Mouse (Mus musculus) hindbrain, embryonic 10.5 days (tissue): ENCODE results near the gene Pacs2. TPM values are rescaled to one million over a fixed set of nuclear protein-coding genes. Genes with fewer than 3 reads are reported as not detected.

Experiments used
- DNase-seq: peaks from one replicate; pipeline ENCODE4 v3.0.0-alpha.2; 2017; ENCODE audit warnings: low spot score
- H3K27ac ChIP-seq: fragments of 300-500 bp; sonication (generic); 2 replicates; pipeline ENCODE4 v1.5.1; 2016; ENCODE audit warnings: mild to moderate bottlenecking, moderate library complexity
- H3K27me3 ChIP-seq: fragments of 300-500 bp; sonication (generic); 2 replicates; pipeline ENCODE4 v1.6.1; 2016; ENCODE audit warnings: mild to moderate bottlenecking; ENCODE audit not compliant: poor library complexity, insufficient read depth, severe bottlenecking
- H3K36me3 ChIP-seq: fragments of 300-500 bp; sonication (generic); 2 replicates; pipeline ENCODE4 v1.6.1; 2016; ENCODE audit warnings: mild to moderate bottlenecking, moderate library complexity
- H3K4me1 ChIP-seq: fragments of 300-500 bp; sonication (generic); replicated peaks from 2 replicates; pipeline ENCODE4 v1.6.1; 2016; ENCODE audit warnings: mild to moderate bottlenecking
- H3K4me3 ChIP-seq: fragments of 300-500 bp; sonication (generic); 2 replicates; pipeline ENCODE4 v1.5.1; 2016; ENCODE audit warnings: mild to moderate bottlenecking, moderate library complexity
- H3K9me3 ChIP-seq: fragments of 300-500 bp; sonication (generic); 2 replicates; pipeline ENCODE4 v1.6.1; 2016; ENCODE audit warnings: mild to moderate bottlenecking, moderate library complexity
- WGBS: fragments of 180-500 bp; shearing (Covaris S2); methylation state at CpG from one replicate; pipeline ENCODE4 v1.1.7; 2016; 5-methylcytosine and 5-hydroxymethylcytosine counted together
- polyA plus RNA-seq: library from polyadenylated mRNA; unstranded; fragments of >200 nt; fragmentation: Nextera tagmentation; extraction: Ambion mirVana; gene quantifications from 2 replicates; pipeline ENCODE4 v1.2.1, GENCODE M21; 2016

Pacs2 gene
- polyA plus RNA-seq, 1 experiment from 2014 or later = 25.6 TPM

GRCm38 (mm10) chr12:113107431-113108124 lies 93.3 kb downstream of the Pacs2 start:
- Histone ChIP-seq H3K4me3 (no peak overlapping the region), H3K9me3 (peaks cover 6% of the 10 kb centered on the region), H3K27me3 (no peaks in the 10 kb centered on the region), H3K36me3 (peaks cover 70% of the 10 kb centered on the region), H3K4me1 (peaks cover 24% of the 10 kb centered on the region), H3K27ac (no peak overlapping the region)
- 86% methylated on average over 4 of the region's 4 CpGs for WGBS
- DNase-seq = no peak

- H3K27ac ChIP-seq = no peak overlapping the region
- H3K9me3 ChIP-seq = peaks cover 6% of the 10 kb centered on the region
- no peak overlapping the region for H3K4me3 ChIP-seq
- peaks cover 13% of the 10 kb centered on the region for H3K4me1 ChIP-seq
- peaks cover 70% of the 10 kb centered on the region for H3K36me3 ChIP-seq
- H3K27me3 ChIP-seq = no peaks in the 10 kb centered on the region
- DNase-seq = no peak
- 88% methylated on average over 17 of the region's 17 CpGs for WGBS
Observed at GRCm38 (mm10) chr12:113108528-113109283, 94.4 kb downstream of the Pacs2 start.

- H3K4me1 ChIP-seq = peaks cover 8% of the 10 kb centered on the region
- no peak for DNase-seq
- no peaks in the 10 kb centered on the region for H3K27me3 ChIP-seq
- H3K27ac ChIP-seq = no peak overlapping the region
- H3K9me3 ChIP-seq = peaks cover 6% of the 10 kb centered on the region
- 91% methylated on average over 10 of the region's 10 CpGs for WGBS
- H3K36me3 ChIP-seq = peaks cover 70% of the 10 kb centered on the region
- H3K4me3 ChIP-seq = no peak overlapping the region
Observed at GRCm38 (mm10) chr12:113109801-113110200, 95.5 kb downstream of the Pacs2 start.

GRCm38 (mm10) chr12:113114141-113114540 lies 99.8 kb downstream of the Pacs2 start:
- no peak for DNase-seq
- Histone ChIP-seq H3K9me3 (no peaks in the 10 kb centered on the region), H3K36me3 (peaks cover 79% of the 10 kb centered on the region), H3K27me3 (no peaks in the 10 kb centered on the region), H3K4me3 (no peak overlapping the region), H3K4me1 (peaks cover under 1% of the 10 kb centered on the region; the same call in 1 of the 2 replicates), H3K27ac (no peak overlapping the region)
- 94% methylated on average over 4 of the region's 4 CpGs for WGBS

- no peaks in the 10 kb centered on the region; the same call in 1 of the 2 replicates for H3K4me1 ChIP-seq
- no peak overlapping the region for H3K27ac ChIP-seq
- H3K4me3 ChIP-seq = no peak overlapping the region
- 86% methylated on average over 16 of the region's 16 CpGs for WGBS
- H3K9me3 ChIP-seq = no peaks in the 10 kb centered on the region
- H3K27me3 ChIP-seq = no peaks in the 10 kb centered on the region
- DNase-seq = no peak
- H3K36me3 ChIP-seq = peaks cover 86% of the 10 kb centered on the region
Observed at GRCm38 (mm10) chr12:113114856-113115538, 100.7 kb downstream of the Pacs2 start.

- peak; percentile 77 for DNase-seq
- Histone ChIP-seq H3K36me3 (peaks cover 98% of the 10 kb centered on the region), H3K4me3 (no peak overlapping the region), H3K4me1 (no peaks in the 10 kb centered on the region; the same call in 1 of the 2 replicates), H3K9me3 (no peaks in the 10 kb centered on the region), H3K27ac (no peak overlapping the region), H3K27me3 (no peaks in the 10 kb centered on the region)
- 88% methylated on average over 20 of the region's 20 CpGs for WGBS
Observed at GRCm38 (mm10) chr12:113119516-113120410, 105.5 kb downstream of the Pacs2 start.

Other genes with a start within 250 kb of the Pacs2 start
- 0.16 and 0.37 TPM in 2 replicates for gene Ahnak2, start 211.9 kb upstream of the Pacs2 start, polyA plus RNA-seq
- gene Clba1, start 205.6 kb upstream of the Pacs2 start, polyA plus RNA-seq = 15.5 and 17.2 TPM in 2 replicates
- gene Cdca4, start 185.1 kb upstream of the Pacs2 start, polyA plus RNA-seq = 176 and 179 TPM in 2 replicates
- 0.06 and 0.08 TPM in 2 replicates for gene Gpr132, start 146.3 kb upstream of the Pacs2 start, polyA plus RNA-seq
- gene Jag2, start 84.7 kb upstream of the Pacs2 start, polyA plus RNA-seq = 4.7 and 4.8 TPM in 2 replicates
- gene Nudt14, start 72.4 kb upstream of the Pacs2 start, polyA plus RNA-seq = 79.5 and 83.0 TPM in 2 replicates
- 22.8 and 27.2 TPM in 2 replicates for gene Btbd6, start 38.0 kb upstream of the Pacs2 start, polyA plus RNA-seq
- 55.4 and 57.1 TPM in 2 replicates for gene Brf1, start 13.8 kb upstream of the Pacs2 start, polyA plus RNA-seq
- 0.12 TPM in 1 of 2 replicates, not detected in the other for gene Tex22, start 60.0 kb downstream of the Pacs2 start, polyA plus RNA-seq
- 18.5 and 20.6 TPM in 2 replicates for gene Mta1, start 83.8 kb downstream of the Pacs2 start, polyA plus RNA-seq
- 195 and 260 TPM in 2 replicates for gene Crip2, start 125.7 kb downstream of the Pacs2 start, polyA plus RNA-seq
- gene Crip1, start 131.8 kb downstream of the Pacs2 start, polyA plus RNA-seq = 84.9 and 97.7 TPM in 2 replicates
- gene Tedc1, start 141.9 kb downstream of the Pacs2 start, polyA plus RNA-seq = 59.5 and 66.4 TPM in 2 replicates
- 16.4 and 24.8 TPM in 2 replicates for gene Tmem121, start 171.4 kb downstream of the Pacs2 start, polyA plus RNA-seq